Mouse (Mus musculus) limb, embryonic 14.5 days (tissue): Measurements from ENCODE around the gene Tubgcp2. TPM values are rescaled to one million over a fixed set of nuclear protein-coding genes. Genes with fewer than 3 reads are reported as not detected.

Experiments used
- ATAC-seq: fragments of 200-750 bp; cut with Nextera tagmentation; 2 replicates; pipeline ENCODE4 v1.8.0; 2017; ENCODE audit warnings: low read depth, moderate number of reproducible peaks, moderate TSS enrichment; ENCODE audit not compliant: low FRiP score
- DNase-seq: peaks from one replicate; pipeline ENCODE4 v3.0.0-alpha.2; 2015; ENCODE audit warnings: low spot score
- H3K27ac ChIP-seq: fragments of 300-500 bp; sonication (generic); replicated peaks from 2 replicates; pipeline ENCODE4 v1.5.1; 2014; ENCODE audit warnings: low read depth, mild to moderate bottlenecking, low read length, moderate library complexity, mixed read lengths
- H3K27me3 ChIP-seq: fragments of 300-500 bp; sonication (generic); 2 replicates; pipeline ENCODE4 v1.6.1; 2014; ENCODE audit warnings: low read length, mixed read lengths; ENCODE audit not compliant: control insufficient read depth, insufficient read depth
- H3K36me3 ChIP-seq: fragments of 300-500 bp; sonication (generic); 2 replicates; pipeline ENCODE4 v1.6.1; 2014; ENCODE audit warnings: mild to moderate bottlenecking, low read length, moderate library complexity, mixed read lengths; ENCODE audit not compliant: control insufficient read depth, insufficient read depth
- H3K4me1 ChIP-seq: fragments of 300-500 bp; sonication (generic); 2 replicates; pipeline ENCODE4 v1.6.1; 2014; ENCODE audit warnings: antibody characterized with exemption, low read length, mixed read lengths; ENCODE audit not compliant: control insufficient read depth, insufficient read depth
- H3K4me2 ChIP-seq: fragments of 300-500 bp; sonication (generic); replicated peaks from 2 replicates; pipeline ENCODE4 v1.6.1; 2014; ENCODE audit warnings: low read depth, mild to moderate bottlenecking, low read length, moderate library complexity; ENCODE audit not compliant: severe bottlenecking
- H3K4me3 ChIP-seq: fragments of 300-500 bp; sonication (generic); replicated peaks from 2 replicates; pipeline ENCODE4 v1.5.1; 2014; ENCODE audit warnings: low read length
- H3K9ac ChIP-seq: fragments of 300-500 bp; sonication (generic); 2 replicates; pipeline ENCODE4 v1.6.1; 2014; ENCODE audit warnings: mild to moderate bottlenecking, low read depth, low read length, moderate library complexity; ENCODE audit not compliant: severe bottlenecking
- H3K9me3 ChIP-seq: fragments of 300-500 bp; sonication (generic); 2 replicates; pipeline ENCODE4 v1.6.1; 2016; ENCODE audit warnings: low read length; ENCODE audit not compliant: control insufficient read depth
- POLR2A ChIP-seq: fragments of 200-500 bp; IDR thresholded peaks from 2 replicates; pipeline ENCODE4 v1.8.0; 2012; ENCODE audit warnings: inconsistent platforms, mild to moderate bottlenecking, moderate library complexity, borderline replicate concordance; ENCODE audit not compliant: insufficient read depth, insufficient read length; ENCODE audit errors: extremely low read depth
- WGBS: fragments of 180-500 bp; shearing (Covaris S2); extraction: QIAGEN DNeasy Blood & Tissue Kit; methylation state at CpG from one replicate; pipeline ENCODE4 v1.1.7; 2014; 5-methylcytosine and 5-hydroxymethylcytosine counted together
- polyA plus RNA-seq, 2 experiments: library from polyadenylated mRNA; depleted of rRNA in 1 of 2; stranded (reverse) in 1 of 2; unstranded in 1 of 2; fragments of >200 nt; fragmentation: Nextera tagmentation in 1 of 2; extraction: Ambion mirVana in 1 of 2; gene quantifications; 2 replicates each; pipeline versions ENCODE4 v1.2.1 to v1.2.3; 2012 to 2014

The Tubgcp2 gene
- polyA plus RNA-seq, 2 experiments: 58.8 to 69.1 TPM

GRCm38 (mm10) chr7:139988272-139988671, 48.2 kb downstream of the Tubgcp2 start:
- Histone ChIP-seq H3K27ac (no peak overlapping the region), H3K9ac (no peak overlapping the region), H3K4me2 (no peak overlapping the region), H3K4me3 (no peak overlapping the region), H3K4me1 (no peaks in the 10 kb centered on the region), H3K36me3 (no peaks in the 10 kb centered on the region; the same call in 1 of the 2 replicates), H3K27me3 (no peaks in the 10 kb centered on the region), H3K9me3 (no peaks in the 10 kb centered on the region)
- no peak for TF ChIP-seq POLR2A
- DNase-seq (no peak), ATAC-seq (no peak)
- WGBS: 96% methylated on average over 9 of the region's 9 CpGs

- TF ChIP-seq POLR2A: no peak
- Histone ChIP-seq H3K4me1 (no peaks in the 10 kb centered on the region), H3K9me3 (no peaks in the 10 kb centered on the region), H3K4me2 (no peak overlapping the region), H3K27ac (no peak overlapping the region), H3K9ac (no peak overlapping the region), H3K36me3 (no peaks in the 10 kb centered on the region; the same call in 1 of the 2 replicates), H3K4me3 (no peak overlapping the region), H3K27me3 (no peaks in the 10 kb centered on the region)
- ATAC-seq: no peak
- DNase-seq: no peak
- WGBS: 92% methylated on average over 11 of the region's 11 CpGs
These were observed 52.0 kb downstream of the Tubgcp2 start for GRCm38 (mm10) chr7:139984505-139984904.

GRCm38 (mm10) chr7:139982058-139982457, 54.4 kb downstream of the Tubgcp2 start:
- TF ChIP-seq POLR2A: no peak
- ATAC-seq: no peak
- Histone ChIP-seq H3K4me2 (no peak overlapping the region), H3K36me3 (no peaks in the 10 kb centered on the region; the same call in 1 of the 2 replicates), H3K27me3 (no peaks in the 10 kb centered on the region), H3K9me3 (no peaks in the 10 kb centered on the region), H3K4me1 (no peaks in the 10 kb centered on the region), H3K27ac (no peak overlapping the region), H3K9ac (no peak overlapping the region), H3K4me3 (no peak overlapping the region)
- WGBS: 78% methylated on average over 10 of the region's 11 CpGs
- DNase-seq: no peak

- Histone ChIP-seq H3K27ac (no peak overlapping the region), H3K9ac (no peak overlapping the region), H3K36me3 (no peaks in the 10 kb centered on the region; the same call in 1 of the 2 replicates), H3K4me1 (no peaks in the 10 kb centered on the region), H3K4me3 (no peak overlapping the region), H3K4me2 (no peak overlapping the region), H3K27me3 (no peaks in the 10 kb centered on the region), H3K9me3 (no peaks in the 10 kb centered on the region)
- ATAC-seq (no peak), DNase-seq (no peak)
- TF ChIP-seq POLR2A: no peak
- WGBS: 52% methylated on average over 3 of the region's 3 CpGs
These were observed 55.7 kb downstream of the Tubgcp2 start for GRCm38 (mm10) chr7:139980778-139981177.

GRCm38 (mm10) chr7:139979011-139979719, 57.3 kb downstream of the Tubgcp2 start:
- no peak for DNase-seq
- Histone ChIP-seq H3K4me2 (peak overlapping the region; percentile 82), H3K9ac (peak overlapping the region; percentile 13; the same call in 1 of the 2 replicates)

More at GRCm38 (mm10) chr7:139979011-139979719, 57.3 kb downstream of the Tubgcp2 start:
- Histone ChIP-seq H3K4me3 (peak overlapping the region; percentile 50), H3K36me3 (no peaks in the 10 kb centered on the region), H3K27ac (no peak overlapping the region), H3K27me3 (no peaks in the 10 kb centered on the region), H3K9me3 (no peaks in the 10 kb centered on the region), H3K4me1 (no peaks in the 10 kb centered on the region)
- ATAC-seq: peak; percentile 45; the same call in 1 of the 2 replicates
- no peak for TF ChIP-seq POLR2A
- 35% methylated on average over 13 of the region's 13 CpGs for WGBS
